Mouse (Mus musculus): ENCODE measurements at regions not wholly inside any gene's neighbourhood (a gene's known extent, or its start where the extent isn't known, plus 50 kb on each side); places are given as distances from the start of the nearest gene placed in this dataset.
A peak's percentile ranks its signal among the peaks of the same experiment; 100 is the strongest.
"Not testable (repeated sequence)": the region's sequence is repeated elsewhere in the genome, so short reads cannot be mapped to it uniquely, and the experiment has no call there.

DNA sequence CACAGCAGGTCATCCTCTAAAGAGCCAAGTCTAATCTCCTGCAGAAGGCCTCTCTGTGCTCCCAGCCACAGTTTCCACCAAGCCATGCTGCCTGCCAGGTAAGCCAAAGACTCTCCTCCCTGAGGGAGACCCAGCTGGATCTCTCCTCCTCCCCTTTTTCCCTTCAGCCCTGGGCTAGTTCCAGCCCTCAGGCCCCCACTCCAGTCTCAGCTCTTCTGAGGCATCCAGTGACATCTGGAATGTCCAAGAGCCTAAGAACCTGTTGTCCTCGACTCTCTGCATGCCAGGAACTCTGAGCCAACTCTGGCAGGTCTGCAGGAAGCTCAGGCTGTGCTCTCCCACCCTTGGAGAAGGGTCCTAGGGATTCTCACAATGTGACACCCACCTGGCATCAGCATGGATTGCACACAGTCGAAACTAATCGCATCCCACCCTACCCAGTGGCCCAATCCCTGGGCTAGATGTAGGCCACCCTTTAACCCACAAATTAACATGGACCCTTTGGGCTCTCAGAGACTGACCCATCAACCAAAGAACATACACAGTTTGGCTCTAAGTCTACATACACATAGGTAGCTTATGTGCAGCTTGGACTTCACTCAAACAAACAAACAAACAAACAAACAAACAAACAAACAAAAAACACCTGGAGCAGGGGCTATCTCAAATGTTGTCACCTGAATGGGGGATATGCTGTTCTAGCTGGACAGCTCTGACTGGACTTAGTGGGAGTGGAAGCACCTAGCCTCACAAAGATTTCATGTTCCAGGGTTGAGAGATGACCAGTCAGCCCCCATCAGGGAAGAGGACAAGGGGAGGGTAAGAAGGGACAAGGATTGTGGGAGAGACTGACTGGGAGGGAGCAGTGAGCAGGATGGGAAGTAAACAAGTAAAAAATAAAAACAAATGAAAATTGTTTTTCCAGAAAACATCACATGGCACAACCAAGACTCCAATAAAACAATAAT is 57.9 kb upstream of the Zfp709 start:
- DNase-seq (ENCODE audit: low read depth), result not testable (repeated sequence)

DNA sequence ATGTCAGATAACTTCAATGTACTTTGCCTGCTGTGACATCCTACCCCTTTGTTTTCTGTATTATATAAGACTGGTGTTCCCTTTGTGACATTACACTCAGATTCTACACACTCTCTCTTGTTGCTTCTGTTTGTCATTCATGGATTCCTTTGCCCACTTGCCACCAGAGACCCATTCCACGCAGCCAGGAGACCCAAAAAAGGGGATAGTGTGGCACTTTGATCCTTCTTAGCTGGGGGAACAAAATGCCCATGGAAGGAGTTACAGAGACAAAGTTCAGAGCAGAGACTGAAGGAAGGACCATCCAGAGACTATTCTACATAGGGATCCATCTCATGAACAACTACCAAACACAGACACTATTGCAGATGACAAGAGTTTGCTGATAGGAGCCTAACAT is 59.1 kb upstream of the Zfp709 start:
- DNase-seq (ENCODE audit: low read depth), result not testable (repeated sequence)

GRCm38 (mm10) chr8:71819936-71820335 is 61.9 kb upstream of the Zfp709 start:
- not testable (repeated sequence) for DNase-seq (ENCODE audit: low read depth)

DNA sequence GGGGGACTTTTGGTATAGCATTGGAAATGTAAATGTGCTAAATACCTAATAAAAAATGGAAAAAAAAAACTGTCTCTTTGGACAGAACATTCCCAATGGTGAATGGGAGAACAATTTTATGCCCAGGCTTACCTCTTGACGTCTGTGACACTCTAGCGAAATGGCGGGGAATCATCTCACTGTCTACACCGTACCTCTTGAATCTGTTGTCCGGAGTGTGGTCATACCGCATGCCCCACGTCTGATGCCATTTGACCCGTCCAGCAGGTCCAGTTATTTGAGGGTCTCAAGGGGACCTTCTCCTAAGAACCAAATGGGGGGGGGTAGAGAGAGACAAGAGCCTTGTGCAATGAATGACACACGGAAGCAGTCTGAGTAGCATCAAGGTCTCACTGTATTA is 62.4 kb upstream of the Zfp709 start:
- not testable (repeated sequence) for DNase-seq (ENCODE audit: low read depth)

DNA sequence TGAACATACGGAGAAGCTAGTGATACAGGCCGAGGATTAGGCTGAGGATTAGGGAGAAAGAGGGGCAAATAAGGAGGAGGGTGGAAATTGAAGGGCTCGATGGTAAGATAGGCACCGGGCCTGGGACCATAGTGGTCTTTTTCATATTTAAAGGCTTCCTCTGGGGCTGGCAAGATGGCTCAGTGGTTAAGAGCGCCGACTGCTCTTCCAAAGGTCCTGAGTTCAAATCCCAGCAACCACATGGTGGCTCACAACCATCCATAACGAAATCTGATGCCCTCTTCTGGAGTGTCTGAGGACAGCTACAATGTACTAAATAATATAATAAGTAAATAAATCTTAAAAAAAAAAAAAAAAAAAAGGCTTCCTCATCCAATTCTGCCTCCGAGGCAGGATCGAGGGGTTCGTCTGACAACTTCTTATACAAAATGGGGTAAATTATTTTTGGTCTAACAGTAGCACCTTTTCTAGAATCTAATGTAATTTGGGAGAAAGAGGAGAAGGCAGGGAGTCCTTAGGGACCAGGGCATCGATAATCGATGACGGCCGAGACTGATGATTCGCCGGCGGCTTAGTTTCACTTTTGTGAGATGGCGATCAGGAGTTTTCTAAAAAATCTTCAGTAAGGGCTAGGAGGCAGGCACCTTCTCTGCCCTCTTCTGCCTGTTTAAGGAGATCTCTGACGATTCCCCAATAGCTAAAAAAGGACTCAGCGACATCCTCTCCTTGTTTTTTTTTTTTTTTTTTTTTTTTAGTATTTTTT is 65.4 kb upstream of the Zfp709 start:
- not testable (repeated sequence) for DNase-seq (ENCODE audit: low read depth)

DNA sequence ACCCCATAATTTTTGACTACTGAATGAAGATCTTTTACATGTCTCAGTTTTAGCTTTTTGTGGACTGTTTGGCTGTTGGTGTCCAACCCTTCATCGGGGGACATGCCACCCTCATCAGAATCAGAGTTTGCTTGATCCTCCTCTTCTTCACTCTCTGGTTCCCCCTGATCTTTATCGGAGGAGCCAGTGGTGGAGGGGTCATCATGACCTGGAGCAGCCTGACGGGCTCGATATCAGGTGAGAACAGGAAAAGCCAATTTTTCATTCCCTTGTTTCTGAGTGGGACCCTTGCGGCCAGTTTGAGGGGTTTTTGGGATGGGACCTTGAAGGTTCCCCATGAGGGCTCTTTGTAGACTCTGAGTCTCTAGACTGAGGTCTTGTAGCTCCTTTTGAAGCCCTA is 66.0 kb upstream of the Zfp709 start:
- DNase-seq (ENCODE audit: low read depth), result not testable (repeated sequence)

- not testable (repeated sequence) for DNase-seq (ENCODE audit: low read depth)
Measured at GRCm38 (mm10) chr8:71814740-71815514, 66.9 kb upstream of the Zfp709 start.

DNA sequence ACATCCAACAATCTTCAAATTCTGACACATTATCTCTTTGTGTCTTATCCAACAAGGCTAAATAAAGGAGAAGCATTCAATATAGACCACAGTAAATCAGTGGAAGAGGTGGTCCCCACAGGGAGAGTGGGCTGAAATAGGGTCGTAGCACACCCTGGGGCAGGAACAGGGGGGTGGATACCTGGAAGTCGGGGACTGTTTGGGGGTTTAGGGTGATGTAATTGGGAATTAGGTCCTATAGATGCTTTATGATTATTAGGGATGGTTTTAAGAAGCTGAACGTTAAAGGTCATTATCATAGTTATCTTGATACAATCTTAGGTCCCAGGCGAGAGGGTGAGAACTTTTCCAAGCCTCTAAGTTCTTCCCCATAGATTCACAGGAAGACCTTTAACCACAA is 67.9 kb upstream of the Zfp709 start:
- DNase-seq (ENCODE audit: low read depth), result not testable (repeated sequence)

GRCm38 (mm10) chr8:71813239-71813638 is 68.6 kb upstream of the Zfp709 start:
- DNase-seq (ENCODE audit: low read depth), result not testable (repeated sequence)

DNA sequence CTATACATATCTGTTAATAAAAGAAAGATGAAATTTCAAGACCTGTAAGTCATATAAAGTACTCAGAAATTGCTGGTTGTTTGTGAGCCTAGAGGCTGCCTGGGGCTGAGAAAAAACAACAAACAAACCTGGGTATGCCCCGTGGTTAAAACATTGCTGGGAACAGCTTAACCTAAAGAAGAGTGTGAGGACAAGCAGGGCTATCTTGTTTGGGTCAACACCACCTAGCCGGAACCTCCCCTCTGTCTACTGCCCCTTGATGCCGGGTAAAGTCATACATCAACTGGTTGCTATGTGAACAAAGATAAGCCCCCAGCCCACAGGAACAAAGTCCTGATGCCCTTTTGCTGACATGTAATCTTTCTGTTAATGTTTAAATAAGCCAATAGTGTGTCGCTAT is 74.0 kb upstream of the Zfp709 start:
- not testable (repeated sequence) for DNase-seq (ENCODE audit: low read depth)

DNA sequence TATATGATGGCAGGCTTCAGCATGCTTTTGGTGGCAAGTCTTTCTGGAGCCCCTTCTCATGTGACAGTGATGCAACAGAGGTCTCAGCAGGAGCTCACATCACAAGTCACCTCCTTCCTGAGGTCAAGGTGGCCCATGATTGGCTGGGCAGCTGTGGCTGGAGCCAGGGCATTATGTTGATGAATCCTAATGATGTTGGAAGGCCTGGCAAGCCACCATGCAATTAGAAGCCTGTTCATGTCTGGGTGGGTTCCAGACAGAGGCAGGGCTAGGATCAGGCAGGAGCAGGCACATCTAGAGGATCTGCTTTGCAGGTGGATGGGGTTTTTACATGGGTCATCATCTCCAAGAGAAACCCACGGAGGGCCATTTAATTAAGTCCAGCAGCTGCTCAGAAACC is 77.2 kb upstream of the Zfp709 start:
- not testable (repeated sequence) for DNase-seq (ENCODE audit: low read depth)

DNA sequence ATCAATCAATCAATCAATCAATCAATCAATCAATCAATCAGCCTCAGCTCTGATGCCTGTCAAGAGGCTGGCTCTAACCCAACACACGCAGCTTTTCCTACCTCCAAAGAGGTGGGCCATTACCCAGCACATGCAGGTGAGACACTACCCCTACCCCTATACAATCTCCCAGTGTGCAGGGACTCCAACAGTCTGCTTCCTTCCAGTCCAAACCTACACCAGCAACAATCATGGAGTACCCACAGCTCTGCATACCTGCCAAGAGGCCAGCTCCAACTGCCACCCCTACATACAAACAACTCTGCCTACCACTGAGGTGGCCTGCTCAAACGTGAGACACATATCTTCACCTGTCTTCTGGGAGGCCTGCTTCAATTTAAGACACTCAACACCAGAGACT is 76.7 kb upstream of the Fcho1 start:
- DNase-seq (ENCODE audit: low read depth), result not testable (repeated sequence)

- peak; percentile 16 for DNase-seq (ENCODE audit: low read depth)
Measured at GRCm38 (mm10) chr8:71789031-71789460, 63.5 kb upstream of the Fcho1 start.

DNA sequence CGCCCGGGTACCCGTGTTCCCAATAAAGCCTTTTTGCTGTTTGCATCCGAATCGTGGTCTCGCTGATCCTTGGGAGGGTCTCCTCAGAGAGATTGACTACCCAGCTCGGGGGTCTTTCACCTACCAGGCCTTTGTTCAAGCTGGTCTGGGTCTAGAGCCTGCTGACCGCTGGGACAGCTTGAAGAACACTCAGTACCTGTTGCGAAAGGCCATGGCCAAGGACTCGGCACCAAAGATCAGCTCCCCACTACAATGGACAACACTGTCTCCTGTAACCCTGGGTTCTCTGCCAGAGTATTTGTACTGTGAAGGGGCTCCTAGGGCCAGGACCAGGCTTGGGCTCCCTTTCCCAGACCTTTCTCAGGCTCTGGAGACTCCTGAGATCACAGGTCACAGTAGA is 55.1 kb upstream of the Fcho1 start:
- DNase-seq (ENCODE audit: low read depth), result not testable (repeated sequence)

- not testable (repeated sequence) for DNase-seq (ENCODE audit: low read depth)
Measured at GRCm38 (mm10) chr8:71779824-71780223, 54.3 kb upstream of the Fcho1 start.

DNA sequence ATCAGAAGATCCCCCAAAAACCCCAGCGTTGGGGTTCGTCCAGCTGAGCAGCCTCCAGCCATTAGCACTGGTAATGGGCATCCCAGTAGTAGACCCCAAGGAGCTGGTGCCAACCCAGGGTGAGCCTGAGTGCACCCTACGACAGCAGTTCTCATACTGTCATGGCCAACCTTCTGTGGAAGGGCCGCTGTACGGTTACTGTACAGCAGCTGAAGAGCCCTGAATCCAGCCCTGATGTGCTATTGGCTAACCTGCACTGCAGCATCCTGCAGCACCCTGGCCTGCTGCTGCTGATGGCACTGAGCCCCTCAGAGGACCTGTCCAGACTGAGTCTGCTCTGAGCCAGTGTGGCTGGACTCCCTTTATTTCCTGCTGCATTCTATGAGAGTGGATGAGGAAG is 53.9 kb upstream of the Fcho1 start:
- not testable (repeated sequence) for DNase-seq (ENCODE audit: low read depth)

DNA sequence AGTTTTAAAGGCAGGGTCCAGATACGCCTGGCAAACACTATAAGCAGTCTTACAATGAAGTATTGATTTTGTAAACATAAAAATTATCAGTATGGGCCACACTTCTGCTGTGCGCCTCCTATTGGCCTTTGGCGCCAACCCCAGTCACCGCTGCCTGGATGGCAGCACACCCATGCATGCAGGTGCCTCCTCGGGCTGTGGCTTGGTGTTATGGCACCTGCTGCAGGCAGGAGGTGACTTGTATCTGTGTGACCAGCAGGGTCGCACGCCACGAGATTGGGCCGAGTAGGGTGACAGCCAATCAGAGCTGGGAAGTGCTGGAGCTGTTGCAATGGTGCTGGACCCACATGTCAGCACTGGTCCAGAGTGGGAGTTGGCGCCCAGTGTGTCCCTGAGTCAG is 53.4 kb upstream of the Fcho1 start:
- DNase-seq (ENCODE audit: low read depth), result no peak

All from 416B (cell line).